Mouse (Mus musculus): Measurements from ENCODE around the gene Slc7a5.

GRCm38 (mm10) chr8:121842064-121842955 lies 65.2 kb downstream of the Slc7a5 start:
- no peak for TF ChIP-seq POLR2A (IDR thresholded peaks at IDR 0.05; ENCODE audit: low read depth, low read length)
- no peak for TF ChIP-seq CTCF (conservative IDR thresholded peaks at IDR 0.05; ENCODE audit: insufficient read depth, insufficient read length, low read depth, low read length)
